Mouse (Mus musculus) liver, embryonic 15.5 days (tissue): ENCODE measurements around the gene Gm20388. TPM values are rescaled to one million over a fixed set of nuclear protein-coding genes. Genes with fewer than 3 reads are reported as not detected.
"Not testable (repeated sequence)": the region's sequence is repeated elsewhere in the genome, so short reads cannot be mapped to it uniquely, and the experiment has no call there.

Experiments used
- ATAC-seq: fragments of 200-750 bp; cut with Nextera tagmentation; 2 replicates; pipeline ENCODE4 v1.8.0; 2017; ENCODE audit warnings: moderate number of reproducible peaks, mild to moderate bottlenecking, moderate library complexity; ENCODE audit not compliant: insufficient read depth
- H3K27ac ChIP-seq: fragments of 300-500 bp; sonication (generic); replicated peaks from 2 replicates; pipeline ENCODE4 v1.5.1; 2015; ENCODE audit warnings: mild to moderate bottlenecking, inconsistent platforms
- H3K27me3 ChIP-seq: fragments of 300-500 bp; sonication (generic); 2 replicates; pipeline ENCODE4 v1.6.1; 2015; ENCODE audit warnings: mild to moderate bottlenecking, inconsistent platforms
- H3K36me3 ChIP-seq: fragments of 300-500 bp; sonication (generic); replicated peaks from 2 replicates; pipeline ENCODE4 v1.6.1; 2015; ENCODE audit warnings: moderate library complexity, mild to moderate bottlenecking, inconsistent platforms
- H3K4me1 ChIP-seq: fragments of 300-500 bp; sonication (generic); replicated peaks from 2 replicates; pipeline ENCODE4 v1.6.1; 2015; ENCODE audit warnings: inconsistent platforms
- H3K4me2 ChIP-seq: fragments of 300-500 bp; sonication (generic); 2 replicates; pipeline ENCODE4 v1.6.1; 2015; ENCODE audit warnings: moderate library complexity, mild to moderate bottlenecking, inconsistent platforms
- H3K4me3 ChIP-seq: fragments of 300-500 bp; sonication (generic); replicated peaks from 2 replicates; pipeline ENCODE4 v1.5.1; 2015; ENCODE audit warnings: mild to moderate bottlenecking, inconsistent platforms
- H3K9ac ChIP-seq: fragments of 300-500 bp; sonication (generic); 2 replicates; pipeline ENCODE4 v1.6.1; 2015; ENCODE audit warnings: moderate library complexity, mild to moderate bottlenecking, inconsistent platforms
- H3K9me3 ChIP-seq: fragments of 300-500 bp; sonication (generic); replicated peaks from 2 replicates; pipeline ENCODE4 v1.6.1; 2016; ENCODE audit warnings: inconsistent platforms
- WGBS: fragments of 180-500 bp; shearing (Covaris S2); methylation state at CpG from one replicate; pipeline ENCODE4 v1.1.7; 2015; ENCODE audit warnings: mixed read lengths; ENCODE audit not compliant: insufficient replicate concordance; 5-methylcytosine and 5-hydroxymethylcytosine counted together
- polyA plus RNA-seq: library from polyadenylated mRNA; unstranded; fragments of >200 nt; fragmentation: Nextera tagmentation; extraction: Ambion mirVana; gene quantifications from 2 replicates; pipeline ENCODE4 v1.2.1, GENCODE M21; 2015

Gm20388 gene
- polyA plus RNA-seq, 1 experiment from 2014 or later: not detected

DNA sequence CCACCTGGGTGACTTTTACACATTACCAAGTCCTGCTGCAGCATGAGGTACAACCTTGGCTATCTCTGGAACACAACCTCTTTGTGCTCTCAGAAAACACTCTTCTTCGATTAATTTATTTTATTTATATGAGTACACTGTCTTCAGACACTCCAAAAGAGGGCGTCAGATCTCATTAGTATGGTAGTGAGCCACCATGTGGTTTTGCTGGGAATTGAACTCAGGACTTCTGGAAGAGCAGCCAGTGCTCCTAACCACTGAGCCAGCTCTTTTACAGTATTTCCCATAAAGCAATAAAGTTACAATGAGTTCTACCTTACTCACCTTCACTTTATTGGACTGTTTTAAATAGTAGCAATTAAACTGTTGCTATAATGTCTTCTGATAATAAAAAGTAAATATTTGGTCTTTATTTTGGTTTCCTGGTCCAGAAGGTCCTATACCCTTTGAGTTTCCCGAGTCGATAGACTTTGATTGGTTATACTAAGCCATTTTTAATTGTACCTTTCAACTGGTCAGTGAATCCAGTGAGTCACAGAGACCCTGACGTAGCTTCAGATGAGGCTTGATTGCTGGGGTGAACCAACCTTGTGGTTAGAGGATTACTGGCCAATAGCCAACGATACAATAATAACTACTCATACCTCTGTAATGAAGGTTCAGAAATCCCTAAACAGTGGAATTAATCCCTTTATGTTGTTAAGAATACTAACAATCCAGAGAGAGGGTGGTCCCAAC, 3716.9 kb downstream of the Gm20388 start:
- Histone ChIP-seq H3K4me3 (no peak overlapping the region), H3K4me2 (no peak overlapping the region), H3K9me3 (no peaks in the 10 kb centered on the region), H3K4me1 (peaks cover 10% of the 10 kb centered on the region), H3K36me3 (no peaks in the 10 kb centered on the region), H3K27me3 (peaks cover 70% of the 10 kb centered on the region), H3K27ac (no peak overlapping the region), H3K9ac (no peak overlapping the region)
- WGBS: 46% methylated on average over 6 of the region's 6 CpGs
- ATAC-seq: no peak

DNA sequence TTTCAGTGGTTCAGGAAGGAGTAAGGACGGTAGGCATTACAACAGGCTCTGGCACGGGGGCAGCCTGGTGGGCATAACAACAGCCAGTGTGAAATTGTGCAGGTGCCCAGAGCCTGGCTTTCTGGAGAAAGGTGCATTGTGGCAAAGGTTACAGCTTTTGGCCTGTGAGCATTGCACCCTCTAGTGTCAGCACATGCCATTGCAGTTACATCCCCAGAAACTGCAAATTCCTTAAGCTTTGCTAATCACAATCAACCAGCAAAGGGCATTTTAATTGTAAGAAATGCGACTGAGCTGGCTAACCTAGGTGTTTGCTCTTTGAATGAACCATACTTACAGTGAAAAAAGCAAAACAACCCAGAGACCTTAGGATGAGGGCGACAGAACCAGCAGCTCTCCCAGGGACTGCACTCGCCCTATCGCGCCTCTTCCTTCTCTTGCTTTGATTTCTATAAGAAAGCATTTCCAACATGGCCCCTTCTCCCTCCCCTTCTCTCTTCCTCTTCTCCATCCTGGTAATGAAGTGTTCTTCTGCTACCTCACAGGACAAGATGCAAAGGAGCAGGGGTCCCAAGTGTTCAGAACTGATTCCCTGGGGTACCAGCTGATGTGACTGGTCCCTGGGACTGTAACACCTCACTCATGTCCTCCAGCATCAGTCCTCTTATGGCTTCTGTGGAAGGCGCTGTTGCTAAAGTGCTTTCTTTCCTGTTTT, 3717.8 kb downstream of the Gm20388 start:
- H3K27ac ChIP-seq: no peak overlapping the region
- no peaks in the 10 kb centered on the region for H3K9me3 ChIP-seq
- H3K9ac ChIP-seq: no peak overlapping the region
- H3K27me3 ChIP-seq: peaks cover 70% of the 10 kb centered on the region
- H3K4me1 ChIP-seq: peaks cover 10% of the 10 kb centered on the region
- peak overlapping the region; percentile 56 for H3K4me2 ChIP-seq
- ATAC-seq: no peak
- 2% methylated on average over 8 of the region's 8 CpGs for WGBS
- H3K36me3 ChIP-seq: no peaks in the 10 kb centered on the region
- peak overlapping the region; percentile 6 for H3K4me3 ChIP-seq

DNA sequence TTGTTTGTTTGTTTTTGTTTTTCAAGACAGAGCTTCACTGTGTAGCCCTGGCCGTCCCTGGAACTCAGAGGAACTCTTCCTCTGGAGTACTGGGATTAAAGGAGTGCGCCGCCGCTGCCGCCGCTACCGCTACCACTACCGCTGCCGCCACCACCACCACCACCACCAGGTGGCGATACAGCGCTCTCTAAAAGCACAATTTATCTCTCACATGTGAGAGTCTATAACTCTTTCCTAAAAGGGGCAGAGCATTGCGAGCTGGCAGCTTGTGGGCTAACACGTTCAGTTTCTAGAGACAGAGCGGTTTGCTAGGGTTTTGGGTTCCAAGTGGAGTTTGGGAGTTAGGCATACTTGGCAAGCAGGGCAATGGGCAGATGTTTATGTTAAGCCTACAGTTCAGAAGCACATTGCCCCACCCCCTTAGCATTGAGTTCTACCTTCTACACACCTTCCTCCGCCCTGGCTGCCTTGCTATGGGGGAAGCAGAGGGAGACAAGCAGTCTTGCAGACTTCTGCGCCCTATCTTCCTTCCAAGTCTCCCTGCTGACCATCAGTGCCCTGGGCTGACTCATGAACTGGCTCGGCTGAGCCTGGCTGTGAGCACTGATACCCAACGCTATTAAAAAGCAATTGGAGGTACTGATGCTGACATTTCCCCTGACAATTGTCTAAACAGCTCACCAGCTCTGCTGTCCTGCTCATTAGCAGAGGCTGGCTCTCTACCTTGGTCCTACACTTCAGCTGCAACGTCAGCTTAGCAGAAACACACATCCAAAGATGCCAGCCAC, 3718.5 kb downstream of the Gm20388 start:
- peaks cover 10% of the 10 kb centered on the region for H3K4me1 ChIP-seq
- H3K27me3 ChIP-seq: peaks cover 69% of the 10 kb centered on the region
- ATAC-seq: no peak
- no peak overlapping the region for H3K27ac ChIP-seq
- H3K36me3 ChIP-seq: no peaks in the 10 kb centered on the region
- WGBS: 6% methylated on average over 19 of the region's 19 CpGs
- H3K9ac ChIP-seq: no peak overlapping the region
- peak overlapping the region; percentile 56 for H3K4me2 ChIP-seq
- H3K9me3 ChIP-seq: no peaks in the 10 kb centered on the region
- H3K4me3 ChIP-seq: peak overlapping the region; percentile 6

DNA sequence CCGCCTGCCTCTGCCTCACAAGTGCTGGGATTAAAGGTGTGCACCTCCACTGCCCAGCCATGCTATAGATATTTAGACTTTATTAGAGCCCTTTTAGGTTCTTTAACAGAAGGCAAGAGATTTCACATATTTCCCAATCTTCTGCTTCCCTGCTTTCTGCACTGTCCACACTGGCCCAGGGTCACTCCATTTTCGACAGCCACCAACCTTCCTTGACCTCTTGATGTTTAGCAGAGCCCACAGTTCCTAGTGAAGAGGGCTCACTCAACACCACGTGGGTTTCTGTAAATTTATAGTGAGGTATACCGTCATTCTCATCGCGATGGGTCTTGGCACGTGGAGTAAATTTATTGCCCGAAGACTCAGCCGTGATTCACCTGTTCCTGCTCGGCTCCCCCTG, 3719.4 kb downstream of the Gm20388 start:
- H3K27ac ChIP-seq: no peak overlapping the region
- no peaks in the 10 kb centered on the region for H3K36me3 ChIP-seq
- peaks cover 60% of the 10 kb centered on the region for H3K27me3 ChIP-seq
- H3K9ac ChIP-seq: no peak overlapping the region
- WGBS: 34% methylated on average over 10 of the region's 10 CpGs
- no peak overlapping the region for H3K4me3 ChIP-seq
- ATAC-seq: no peak
- H3K9me3 ChIP-seq: no peaks in the 10 kb centered on the region
- H3K4me1 ChIP-seq: peaks cover 10% of the 10 kb centered on the region
- no peak overlapping the region for H3K4me2 ChIP-seq

DNA sequence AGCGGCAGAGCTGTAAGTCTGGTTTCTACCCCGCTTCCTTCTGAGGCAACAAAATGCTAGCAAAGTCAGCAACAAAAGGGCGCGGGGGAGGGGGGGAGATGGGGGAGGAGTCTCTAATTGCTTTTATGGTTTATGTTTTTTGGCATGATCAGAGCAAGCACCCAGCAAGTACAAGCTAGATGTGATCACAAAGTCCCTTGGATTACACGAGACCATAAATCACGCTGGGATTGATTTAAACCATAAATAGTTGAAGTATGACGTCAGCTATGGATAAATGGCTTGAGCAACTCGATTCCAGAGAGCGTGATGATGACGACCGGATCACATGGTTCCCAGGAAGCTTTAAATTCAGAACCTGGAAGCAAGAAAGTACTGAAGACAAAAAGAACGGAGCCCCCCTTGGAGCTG, 3720.2 kb downstream of the Gm20388 start:
- Histone ChIP-seq H3K27ac (no peak overlapping the region), H3K9ac (no peak overlapping the region), H3K27me3 (peaks cover 52% of the 10 kb centered on the region), H3K4me2 (no peak overlapping the region), H3K4me1 (peaks cover 10% of the 10 kb centered on the region), H3K4me3 (no peak overlapping the region), H3K9me3 (no peaks in the 10 kb centered on the region), H3K36me3 (no peaks in the 10 kb centered on the region)
- ATAC-seq: no peak
- WGBS: 27% methylated on average over 12 of the region's 12 CpGs

DNA sequence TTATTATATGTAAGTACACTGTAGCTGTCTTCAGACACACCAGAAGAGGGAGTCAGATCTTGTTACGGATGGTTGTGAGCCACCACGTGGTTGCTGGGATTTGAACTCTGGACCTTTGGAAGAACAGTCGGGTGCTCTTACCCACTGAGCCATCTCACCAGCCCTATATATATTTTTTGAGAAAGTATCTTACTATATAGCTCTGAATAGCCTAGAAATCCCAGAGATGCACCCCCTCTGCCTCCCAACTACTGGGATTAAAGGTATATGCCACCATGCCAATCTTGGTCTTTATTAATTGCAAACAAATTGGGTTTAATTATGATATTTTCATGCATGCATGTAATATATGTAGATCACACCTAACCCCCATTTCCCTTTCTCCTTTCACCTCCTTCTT, 3721.1 kb downstream of the Gm20388 start:
- not testable (repeated sequence) for H3K4me3 ChIP-seq, H3K4me1 ChIP-seq, H3K27ac ChIP-seq, H3K36me3 ChIP-seq, H3K9ac ChIP-seq, ATAC-seq, H3K4me2 ChIP-seq, H3K9me3 ChIP-seq
- WGBS: 52% methylated on average over 3 of the region's 3 CpGs
- peaks cover 44% of the 10 kb centered on the region for H3K27me3 ChIP-seq

DNA sequence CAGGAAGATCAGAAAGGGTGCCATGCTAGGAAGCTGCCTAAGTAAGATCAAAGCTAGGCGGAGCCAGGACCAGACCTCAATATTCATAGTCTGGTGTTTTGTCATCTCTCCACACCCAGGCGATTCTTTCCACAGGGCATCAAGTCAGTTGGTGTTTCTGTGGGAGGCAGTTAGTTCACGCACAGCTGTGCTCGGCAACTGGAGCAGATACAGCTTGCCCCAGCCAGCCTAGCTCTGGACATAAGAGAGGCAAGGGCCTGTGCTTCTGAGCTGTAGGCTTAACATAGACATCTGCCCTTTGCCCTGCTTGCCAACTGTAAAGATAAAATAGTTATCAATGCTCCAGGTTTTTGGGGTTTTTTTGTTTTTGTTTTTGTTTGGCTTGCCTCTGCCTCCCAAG, 3721.6 kb downstream of the Gm20388 start:
- WGBS: 51% methylated on average over 4 of the region's 4 CpGs
- Histone ChIP-seq H3K9ac (no peak overlapping the region), H3K27me3 (peaks cover 39% of the 10 kb centered on the region), H3K27ac (no peak overlapping the region), H3K9me3 (no peaks in the 10 kb centered on the region), H3K4me2 (no peak overlapping the region), H3K4me3 (no peak overlapping the region), H3K4me1 (peaks cover 10% of the 10 kb centered on the region), H3K36me3 (no peaks in the 10 kb centered on the region)
- ATAC-seq: no peak

DNA sequence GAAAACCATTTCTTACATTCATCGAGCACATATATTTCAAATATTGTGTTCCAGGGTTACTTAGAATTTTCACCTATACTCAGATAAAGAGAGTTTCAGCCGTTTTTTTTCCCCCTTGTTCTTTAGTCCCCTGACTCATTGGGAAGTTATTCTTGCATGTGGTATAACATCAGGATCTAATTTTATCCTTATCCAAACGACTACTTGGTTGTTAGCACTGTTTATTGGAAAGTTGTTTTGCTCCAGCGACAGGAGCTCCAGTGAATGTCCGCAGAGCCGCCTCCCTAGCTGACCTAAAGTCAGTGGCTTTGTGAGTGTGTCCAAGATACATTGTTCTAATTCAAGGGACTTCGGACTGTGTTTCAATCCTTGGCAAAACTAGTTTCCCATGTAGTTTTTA, 3723.2 kb downstream of the Gm20388 start:
- H3K4me1 ChIP-seq: peaks cover 5% of the 10 kb centered on the region
- H3K9me3 ChIP-seq: no peaks in the 10 kb centered on the region
- H3K36me3 ChIP-seq: no peaks in the 10 kb centered on the region
- no peak overlapping the region for H3K27ac ChIP-seq
- peaks cover 25% of the 10 kb centered on the region for H3K27me3 ChIP-seq
- no peak for ATAC-seq
- 53% methylated on average over 7 of the region's 7 CpGs for WGBS
- H3K4me2 ChIP-seq: no peak overlapping the region
- H3K4me3 ChIP-seq: no peak overlapping the region
- no peak overlapping the region for H3K9ac ChIP-seq

DNA sequence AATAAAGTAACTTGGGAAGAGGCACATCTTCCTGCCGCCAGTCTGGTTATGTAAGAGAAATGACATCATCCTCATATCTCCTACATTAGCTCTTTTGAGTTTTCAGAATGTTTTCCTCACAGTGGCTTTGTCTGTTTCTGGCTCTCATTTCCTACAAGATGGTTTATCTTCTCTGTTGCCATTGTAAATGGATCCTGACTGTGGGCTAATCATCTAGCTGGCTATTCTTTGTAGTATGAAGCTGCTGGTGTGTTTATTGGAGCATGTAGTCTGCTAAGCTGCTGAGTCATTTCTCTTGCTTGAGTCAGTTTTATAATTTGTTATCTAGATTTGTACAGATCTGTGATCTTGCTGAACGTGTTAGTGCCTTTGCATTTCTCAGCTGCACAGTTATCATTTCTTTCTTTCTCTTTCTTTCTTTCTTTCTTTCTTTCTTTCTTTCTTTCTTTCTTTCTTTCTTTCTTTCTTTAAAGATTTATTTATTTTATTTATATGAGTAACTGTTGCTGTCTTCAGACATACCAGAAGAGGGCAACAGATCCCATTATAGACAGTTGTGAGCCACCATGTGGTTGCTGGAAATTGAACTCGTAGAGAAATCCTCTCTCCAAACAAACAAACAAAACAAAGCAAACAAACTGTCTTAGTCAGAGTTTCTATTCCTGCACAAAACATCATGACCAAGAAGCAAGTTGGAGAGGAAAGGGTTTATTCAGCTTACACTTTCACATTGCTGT, 3723.9 kb downstream of the Gm20388 start:
- Histone ChIP-seq H3K4me2 (no peak overlapping the region), H3K4me1 (no peaks in the 10 kb centered on the region), H3K36me3 (no peaks in the 10 kb centered on the region), H3K4me3 (no peak overlapping the region), H3K27me3 (peaks cover 18% of the 10 kb centered on the region), H3K27ac (no peak overlapping the region), H3K9ac (no peak overlapping the region), H3K9me3 (no peaks in the 10 kb centered on the region)
- 8% methylated on average over 3 of the region's 3 CpGs for WGBS
- no peak for ATAC-seq

DNA sequence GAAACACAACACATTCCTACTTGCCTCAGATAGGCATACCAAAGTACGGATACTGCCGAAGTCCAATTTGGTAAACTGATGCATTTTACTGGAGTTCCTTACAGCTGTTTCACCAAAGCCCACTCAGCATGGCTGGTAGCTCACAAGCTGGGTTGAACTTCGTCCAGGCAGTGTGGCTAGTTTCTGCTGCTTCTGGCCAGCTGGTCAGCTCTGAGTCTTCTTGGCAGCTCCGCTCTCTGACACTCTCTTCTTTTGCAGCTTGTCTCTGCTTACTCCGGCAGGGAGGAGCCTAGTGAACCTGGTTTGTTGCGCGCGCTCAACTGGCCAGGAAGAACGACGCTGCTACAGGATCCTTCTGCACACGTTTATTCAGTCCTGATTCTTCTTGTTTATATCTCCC, 3725.0 kb downstream of the Gm20388 start:
- Histone ChIP-seq H3K27ac (no peak overlapping the region), H3K27me3 (peaks cover 8% of the 10 kb centered on the region), H3K36me3 (no peaks in the 10 kb centered on the region), H3K9ac (no peak overlapping the region), H3K4me2 (no peak overlapping the region), H3K9me3 (no peaks in the 10 kb centered on the region), H3K4me3 (no peak overlapping the region), H3K4me1 (no peaks in the 10 kb centered on the region)
- no peak for ATAC-seq
- WGBS: 74% methylated on average over 11 of the region's 11 CpGs
